Mouse (Mus musculus): Measurements from ENCODE around the gene Actg2.

GRCm38 (mm10) chr6:83496009-83496752 is 39.9 kb downstream of the Actg2 start:
- TF ChIP-seq HCFC1 (IDR thresholded peaks at IDR 0.05; ENCODE audit: borderline replicate concordance, insufficient read depth, low read length) (no peak), CHD2 (IDR thresholded peaks at IDR 0.05; ENCODE audit: low read depth, low read length) (no peak), MAFK (IDR thresholded peaks at IDR 0.05; ENCODE audit: insufficient read depth, low read depth, low read length) (no peak), ZC3H11A (IDR thresholded peaks at IDR 0.05; ENCODE audit: borderline replicate concordance, low read depth, low read length) (no peak)

Measured in ES-E14 (cell line).